Mouse (Mus musculus): ENCODE data around the gene Bckdhb. TPM values are rescaled to one million over a fixed set of nuclear protein-coding genes. Genes with fewer than 3 reads are reported as not detected.

The Bckdhb gene
- polyA plus RNA-seq, 1 experiment from 2014 or later = 64.5 TPM

DNA sequence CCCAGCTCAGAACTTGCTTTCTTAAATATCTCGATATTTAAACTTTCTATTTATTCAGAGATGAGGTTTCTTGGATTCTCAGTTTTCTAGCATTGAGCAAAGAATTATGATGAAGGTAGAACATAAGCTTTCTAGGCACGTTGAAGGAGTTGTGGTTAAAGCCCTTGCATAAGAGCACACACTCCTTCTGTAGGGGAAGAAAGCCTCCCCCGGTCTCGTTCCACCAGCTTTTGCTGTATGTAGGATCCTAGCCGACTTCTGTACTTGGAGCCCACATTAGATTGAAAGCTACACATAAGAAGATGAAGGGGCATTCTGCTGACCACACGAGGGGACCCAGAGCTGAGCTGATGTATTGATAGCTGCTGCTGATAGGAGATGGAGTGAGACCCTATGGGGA lies 106.5 kb downstream of the Bckdhb start:
- H3K4me1 ChIP-seq (replicated peaks) = peaks cover 9% of the 10 kb centered on the region
- ATAC-seq (replicated peaks; ENCODE audit: insufficient number of reproducible peaks, insufficient read depth, low FRiP score, low read depth) = no peak
- H3K27me3 ChIP-seq = no peaks in the 10 kb centered on the region
- WGBS = 79% methylated on average over 6 of the region's 6 CpGs
- H3K9ac ChIP-seq = no peak overlapping the region
- no peaks in the 10 kb centered on the region for H3K9me3 ChIP-seq (replicated peaks)
- H3K4me3 ChIP-seq = no peak overlapping the region
- no peak overlapping the region for H3K4me2 ChIP-seq
- no peak overlapping the region for H3K27ac ChIP-seq
- H3K36me3 ChIP-seq = no peaks in the 10 kb centered on the region

DNA sequence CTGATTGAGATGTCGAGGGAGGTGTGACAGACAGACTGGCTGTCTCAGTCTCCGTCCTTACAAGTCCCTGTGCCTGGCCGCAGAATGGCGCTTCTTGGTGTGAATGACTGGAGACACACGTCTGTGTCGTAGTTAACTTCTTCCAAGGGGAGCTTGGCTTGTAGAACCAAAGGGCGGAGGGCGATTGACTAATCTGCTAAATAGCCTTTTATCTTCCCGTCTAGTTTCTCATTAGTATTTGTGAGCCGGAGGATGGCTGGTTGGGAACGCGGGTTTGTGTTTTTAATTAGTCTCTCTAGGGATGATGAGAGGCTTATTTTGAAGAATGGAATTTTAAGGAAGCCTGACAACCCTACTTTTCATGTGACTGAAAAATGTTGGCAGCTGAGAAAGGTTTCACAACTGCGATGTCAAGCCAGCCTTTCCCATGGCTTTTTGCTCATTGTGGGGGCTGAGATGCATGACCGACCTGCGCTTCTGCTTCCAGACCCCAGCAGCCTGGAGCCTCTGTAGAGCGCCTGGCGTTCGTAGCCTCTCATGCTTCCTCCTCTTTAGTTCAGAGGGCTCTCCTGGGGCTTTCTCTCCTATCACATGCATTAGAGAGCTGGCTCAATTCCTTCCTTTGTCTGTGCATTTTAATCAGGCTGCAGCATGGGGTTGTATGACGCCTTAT lies 107.9 kb downstream of the Bckdhb start:
- WGBS = 27% methylated on average over 19 of the region's 19 CpGs
- Histone ChIP-seq H3K9me3 (replicated peaks) (no peaks in the 10 kb centered on the region), H3K9ac (no peak overlapping the region), H3K4me3 (no peak overlapping the region; the same call in 1 of the 2 replicates), H3K27me3 (no peaks in the 10 kb centered on the region), H3K36me3 (no peaks in the 10 kb centered on the region), H3K4me2 (peak overlapping the region; percentile 46), H3K4me1 (replicated peaks) (peaks cover 9% of the 10 kb centered on the region), H3K27ac (peak overlapping the region; percentile 38)
- ATAC-seq (replicated peaks; ENCODE audit: insufficient number of reproducible peaks, insufficient read depth, low FRiP score, low read depth) = peak; percentile 72

DNA sequence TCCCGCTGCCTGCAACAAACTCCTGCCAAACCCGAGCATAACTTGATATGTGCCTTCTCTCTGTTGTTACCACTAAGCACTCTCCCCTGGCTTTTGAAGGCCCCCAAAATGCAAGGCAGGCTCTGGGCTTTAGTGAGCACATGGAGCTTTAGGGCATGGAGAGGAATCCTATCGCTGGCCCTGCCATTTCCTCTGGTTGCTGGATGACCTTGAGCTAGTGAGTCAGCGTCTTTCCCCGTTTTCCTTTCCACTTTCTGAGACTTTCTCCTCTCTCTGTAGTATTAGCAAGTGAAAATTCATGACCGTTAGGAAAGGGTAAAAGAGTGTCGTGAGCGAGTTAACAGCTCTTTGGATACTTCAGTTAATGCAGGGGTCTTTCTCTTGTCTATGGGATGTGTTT lies 111.1 kb downstream of the Bckdhb start:
- Histone ChIP-seq H3K4me1 (replicated peaks) (peaks cover 9% of the 10 kb centered on the region), H3K9me3 (replicated peaks) (no peaks in the 10 kb centered on the region), H3K4me3 (no peak overlapping the region), H3K27me3 (no peaks in the 10 kb centered on the region), H3K4me2 (no peak overlapping the region), H3K27ac (no peak overlapping the region), H3K9ac (no peak overlapping the region), H3K36me3 (no peaks in the 10 kb centered on the region)
- ATAC-seq (replicated peaks; ENCODE audit: insufficient number of reproducible peaks, insufficient read depth, low FRiP score, low read depth) = no peak
- 77% methylated on average over 8 of the region's 8 CpGs for WGBS

DNA sequence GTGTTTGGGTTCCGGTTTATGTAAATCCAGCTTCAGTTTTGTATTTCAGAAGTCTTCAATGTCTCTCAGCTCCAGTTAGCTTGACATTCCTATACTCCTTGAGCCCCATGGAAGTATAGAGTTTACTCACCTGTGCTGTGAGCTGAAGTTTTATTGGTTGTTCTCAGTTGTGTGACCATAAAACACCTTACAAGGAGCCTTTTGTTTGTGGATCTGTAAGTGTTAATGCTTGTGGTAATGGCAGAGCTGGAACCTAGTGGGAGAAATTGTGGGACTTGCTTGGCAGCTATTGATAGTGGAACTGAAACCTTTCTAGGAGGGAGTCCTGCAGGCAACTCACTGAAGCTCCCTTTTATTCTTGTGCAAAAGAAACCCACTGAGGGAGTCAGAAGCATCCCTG lies 112.3 kb downstream of the Bckdhb start:
- no peak overlapping the region for H3K4me3 ChIP-seq
- H3K9ac ChIP-seq = no peak overlapping the region
- H3K27ac ChIP-seq = no peak overlapping the region
- ATAC-seq (replicated peaks; ENCODE audit: insufficient number of reproducible peaks, insufficient read depth, low FRiP score, low read depth) = no peak
- 85% methylated on average over 1 of the region's 1 CpGs for WGBS
- H3K4me2 ChIP-seq = no peak overlapping the region
- peaks cover 13% of the 10 kb centered on the region for H3K4me1 ChIP-seq (replicated peaks)
- no peaks in the 10 kb centered on the region for H3K36me3 ChIP-seq
- no peaks in the 10 kb centered on the region for H3K27me3 ChIP-seq
- H3K9me3 ChIP-seq (replicated peaks) = no peaks in the 10 kb centered on the region

DNA sequence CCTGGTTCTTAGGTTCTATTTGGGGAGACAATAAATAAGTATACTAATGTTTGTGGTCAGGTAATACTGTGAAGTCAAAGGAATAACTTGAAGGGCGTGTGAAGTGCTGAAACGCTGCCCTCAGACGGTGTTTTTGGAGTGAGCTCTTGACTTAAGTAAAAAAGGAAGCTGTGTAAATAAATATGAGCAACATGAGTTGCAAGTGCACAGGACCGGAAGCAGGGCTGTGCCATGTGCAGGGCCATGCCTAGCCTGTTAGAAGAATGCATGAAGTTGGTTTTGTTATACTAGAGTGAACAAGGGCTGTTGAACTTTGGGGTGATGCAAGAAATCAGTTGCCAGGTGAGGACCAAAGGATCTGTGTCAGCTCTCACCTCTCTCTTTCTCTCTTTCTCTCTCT lies 114.0 kb downstream of the Bckdhb start:
- no peak overlapping the region for H3K9ac ChIP-seq
- ATAC-seq (replicated peaks; ENCODE audit: insufficient number of reproducible peaks, insufficient read depth, low FRiP score, low read depth) = no peak
- no peaks in the 10 kb centered on the region for H3K27me3 ChIP-seq
- peaks cover 4% of the 10 kb centered on the region for H3K4me1 ChIP-seq (replicated peaks)
- H3K9me3 ChIP-seq (replicated peaks) = no peaks in the 10 kb centered on the region
- H3K4me3 ChIP-seq = no peak overlapping the region
- no peak overlapping the region for H3K27ac ChIP-seq
- H3K36me3 ChIP-seq = no peaks in the 10 kb centered on the region
- 79% methylated on average over 4 of the region's 4 CpGs for WGBS
- H3K4me2 ChIP-seq = no peak overlapping the region

DNA sequence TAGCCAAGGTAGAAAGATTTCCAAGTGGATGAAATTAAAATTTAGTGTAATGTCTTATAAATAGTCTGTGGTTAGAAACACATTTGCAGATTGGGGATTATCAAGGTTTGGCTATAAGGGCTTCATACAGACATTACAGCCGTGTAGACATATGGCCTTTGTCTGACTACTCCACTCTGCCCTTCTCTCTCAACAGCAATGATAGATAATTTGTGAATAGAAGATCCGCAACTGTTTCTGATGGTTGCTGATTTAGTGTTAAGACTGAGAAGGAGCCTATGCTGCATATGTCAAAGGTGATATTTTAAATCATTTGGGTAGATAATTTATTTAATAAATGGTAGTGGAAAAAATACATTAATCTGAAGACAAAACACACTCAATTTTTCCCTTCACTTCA lies 115.4 kb downstream of the Bckdhb start:
- Histone ChIP-seq H3K4me3 (no peak overlapping the region), H3K27ac (no peak overlapping the region), H3K9me3 (replicated peaks) (no peaks in the 10 kb centered on the region), H3K36me3 (no peaks in the 10 kb centered on the region), H3K4me2 (no peak overlapping the region), H3K9ac (no peak overlapping the region), H3K27me3 (no peaks in the 10 kb centered on the region), H3K4me1 (replicated peaks) (peaks cover 4% of the 10 kb centered on the region)
- WGBS = 73% methylated on average over 2 of the region's 2 CpGs
- ATAC-seq (replicated peaks; ENCODE audit: insufficient number of reproducible peaks, insufficient read depth, low FRiP score, low read depth) = no peak

DNA sequence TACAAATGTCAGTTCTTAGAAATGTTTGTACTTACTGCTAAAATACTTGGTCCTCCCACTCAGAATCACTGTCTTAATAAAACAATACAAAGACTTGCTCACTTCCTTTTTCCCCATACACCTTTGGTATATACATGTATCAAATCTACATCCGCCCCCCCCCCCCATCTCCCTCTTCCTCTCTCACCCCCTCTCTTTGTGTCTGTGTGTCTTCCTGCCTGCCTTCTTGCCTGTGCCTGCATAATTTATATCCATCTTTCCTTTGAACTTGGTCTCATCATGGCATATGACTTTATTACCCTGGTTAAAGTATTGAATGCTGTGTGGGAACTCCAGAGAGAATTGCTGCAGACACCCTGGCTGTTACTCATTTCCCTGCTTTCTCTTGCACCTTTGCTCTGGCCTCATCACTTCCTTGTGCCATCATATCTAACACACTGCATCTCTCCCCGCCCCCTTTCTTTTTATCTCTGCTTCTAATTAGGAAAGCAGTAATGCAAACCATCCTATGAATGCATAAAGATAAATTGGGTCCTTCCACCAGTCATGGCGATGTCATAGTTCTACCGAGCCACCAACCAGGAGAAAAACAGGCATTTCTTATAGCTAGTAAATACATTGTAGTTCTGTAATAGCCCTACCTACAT lies 116.8 kb downstream of the Bckdhb start:
- WGBS = 64% methylated on average over 4 of the region's 4 CpGs
- no peak for ATAC-seq (replicated peaks; ENCODE audit: insufficient number of reproducible peaks, insufficient read depth, low FRiP score, low read depth)
- H3K4me1 ChIP-seq (replicated peaks) = peaks cover 11% of the 10 kb centered on the region
- no peaks in the 10 kb centered on the region for H3K27me3 ChIP-seq
- no peak overlapping the region for H3K9ac ChIP-seq
- no peak overlapping the region for H3K4me2 ChIP-seq
- no peak overlapping the region for H3K4me3 ChIP-seq
- no peaks in the 10 kb centered on the region for H3K36me3 ChIP-seq
- H3K27ac ChIP-seq = no peak overlapping the region
- no peaks in the 10 kb centered on the region for H3K9me3 ChIP-seq (replicated peaks)

DNA sequence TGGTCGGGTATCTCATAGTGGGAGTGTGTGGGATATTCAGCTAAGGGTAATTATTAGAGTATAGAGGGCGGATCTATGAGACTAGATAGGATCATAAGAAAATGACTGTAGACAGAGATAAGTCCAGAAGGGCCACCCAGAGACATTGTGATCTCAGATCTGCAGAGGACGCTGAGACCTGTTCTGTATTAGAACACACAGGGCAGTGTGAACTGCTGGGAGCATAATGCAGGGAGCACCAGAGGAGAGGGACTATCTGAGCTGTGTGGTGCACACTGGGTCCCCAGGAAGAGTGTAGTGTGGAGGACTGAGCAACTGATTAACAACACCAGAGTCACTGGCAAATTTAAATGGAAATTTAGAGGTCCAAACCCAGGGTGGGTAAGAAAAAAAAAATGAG lies 117.6 kb downstream of the Bckdhb start:
- Histone ChIP-seq H3K27me3 (no peaks in the 10 kb centered on the region), H3K4me2 (no peak overlapping the region), H3K4me1 (replicated peaks) (peaks cover 15% of the 10 kb centered on the region), H3K36me3 (no peaks in the 10 kb centered on the region), H3K4me3 (no peak overlapping the region), H3K9ac (no peak overlapping the region), H3K9me3 (replicated peaks) (no peaks in the 10 kb centered on the region), H3K27ac (no peak overlapping the region)
- ATAC-seq (replicated peaks; ENCODE audit: insufficient number of reproducible peaks, insufficient read depth, low FRiP score, low read depth) = no peak
- WGBS = 71% methylated on average over 3 of the region's 3 CpGs

DNA sequence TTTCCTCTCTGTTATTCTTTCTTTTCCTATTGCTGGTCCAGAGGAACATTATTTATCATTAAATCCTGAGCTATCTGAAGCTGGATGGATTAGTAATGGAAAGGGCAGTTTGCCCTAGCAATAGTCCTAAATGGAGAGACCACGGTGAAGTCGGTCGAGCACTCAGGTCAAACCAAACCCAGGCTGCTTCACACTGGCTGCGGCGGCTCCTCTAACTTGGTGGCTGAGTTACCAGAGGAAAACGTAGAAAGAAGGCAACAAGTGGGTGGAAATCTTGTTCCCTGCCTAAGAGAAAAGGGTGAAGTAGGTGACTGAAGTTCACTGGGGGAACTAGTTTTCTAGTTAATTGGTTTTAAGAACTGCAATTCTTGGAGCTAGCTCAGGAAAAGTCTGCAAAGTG lies 119.2 kb downstream of the Bckdhb start:
- H3K4me2 ChIP-seq = no peak overlapping the region
- 89% methylated on average over 6 of the region's 6 CpGs for WGBS
- H3K27ac ChIP-seq = no peak overlapping the region
- no peak overlapping the region for H3K4me3 ChIP-seq
- H3K27me3 ChIP-seq = no peaks in the 10 kb centered on the region
- H3K9ac ChIP-seq = no peak overlapping the region
- peaks cover 18% of the 10 kb centered on the region for H3K4me1 ChIP-seq (replicated peaks)
- no peaks in the 10 kb centered on the region for H3K36me3 ChIP-seq
- no peak for ATAC-seq (replicated peaks; ENCODE audit: insufficient number of reproducible peaks, insufficient read depth, low FRiP score, low read depth)
- H3K9me3 ChIP-seq (replicated peaks) = no peaks in the 10 kb centered on the region

DNA sequence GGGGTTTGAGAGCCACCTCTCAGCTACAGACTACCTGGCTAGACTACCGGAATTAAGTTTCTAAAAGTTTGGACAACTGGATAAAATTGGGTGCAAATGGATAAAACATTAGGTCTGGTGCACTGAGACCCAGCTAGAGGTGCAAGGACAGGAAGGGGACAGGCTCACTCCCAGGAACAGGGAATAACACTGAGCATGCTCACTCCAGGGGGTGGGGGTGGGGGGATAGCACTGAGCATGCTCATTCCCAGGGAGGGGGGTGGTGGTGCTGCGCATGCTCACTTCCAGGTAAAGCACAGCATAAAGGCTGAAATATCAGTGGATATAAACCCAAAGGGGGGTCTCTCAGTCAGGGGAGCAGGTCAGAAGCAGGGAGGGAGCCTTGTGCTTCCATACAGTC lies 120.7 kb downstream of the Bckdhb start:
- Histone ChIP-seq H3K36me3 (no peaks in the 10 kb centered on the region), H3K9me3 (replicated peaks) (no peaks in the 10 kb centered on the region), H3K4me1 (replicated peaks) (peaks cover 20% of the 10 kb centered on the region), H3K9ac (no peak overlapping the region), H3K4me2 (peak overlapping the region; percentile 42), H3K27ac (peak overlapping the region; percentile 60; the same call in 1 of the 2 replicates), H3K27me3 (no peaks in the 10 kb centered on the region), H3K4me3 (peak overlapping the region; percentile 32)
- 85% methylated on average over 2 of the region's 2 CpGs for WGBS
- ATAC-seq (replicated peaks; ENCODE audit: insufficient number of reproducible peaks, insufficient read depth, low FRiP score, low read depth) = peak; percentile 63; the same call in 1 of the 2 replicates

DNA sequence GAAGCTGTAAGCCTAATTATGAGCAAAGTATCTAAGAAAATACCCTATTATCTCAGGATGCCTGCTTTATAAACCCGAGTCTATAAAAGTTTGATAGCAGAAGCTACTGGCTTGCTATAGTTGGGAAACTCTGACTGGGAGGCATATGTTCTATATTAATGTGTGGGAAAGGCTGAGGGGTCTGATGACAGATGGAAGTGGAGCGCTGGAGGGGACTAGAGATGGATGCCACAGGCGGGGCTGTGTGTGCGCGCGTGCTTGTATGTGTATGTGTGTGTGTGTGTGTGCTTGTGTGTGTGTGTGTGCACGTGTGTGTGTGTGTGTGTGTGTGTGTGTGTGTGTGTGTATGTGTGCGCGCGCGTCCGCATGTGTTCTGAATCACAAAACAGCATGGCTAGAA lies 121.4 kb downstream of the Bckdhb start:
- H3K4me1 ChIP-seq (replicated peaks) = peaks cover 20% of the 10 kb centered on the region
- no peak overlapping the region for H3K4me3 ChIP-seq
- no peak overlapping the region for H3K9ac ChIP-seq
- H3K9me3 ChIP-seq (replicated peaks) = no peaks in the 10 kb centered on the region
- peak; percentile 54; the same call in 1 of the 2 replicates for ATAC-seq (replicated peaks; ENCODE audit: insufficient number of reproducible peaks, insufficient read depth, low FRiP score, low read depth)
- H3K4me2 ChIP-seq = 0 out of 2 replicates have a peak overlapping the region, but pooled peaks have one; percentile 42
- H3K27me3 ChIP-seq = no peaks in the 10 kb centered on the region
- WGBS = 60% methylated on average over 11 of the region's 12 CpGs
- peak overlapping the region; percentile 60; the same call in 1 of the 2 replicates for H3K27ac ChIP-seq
- no peaks in the 10 kb centered on the region for H3K36me3 ChIP-seq

DNA sequence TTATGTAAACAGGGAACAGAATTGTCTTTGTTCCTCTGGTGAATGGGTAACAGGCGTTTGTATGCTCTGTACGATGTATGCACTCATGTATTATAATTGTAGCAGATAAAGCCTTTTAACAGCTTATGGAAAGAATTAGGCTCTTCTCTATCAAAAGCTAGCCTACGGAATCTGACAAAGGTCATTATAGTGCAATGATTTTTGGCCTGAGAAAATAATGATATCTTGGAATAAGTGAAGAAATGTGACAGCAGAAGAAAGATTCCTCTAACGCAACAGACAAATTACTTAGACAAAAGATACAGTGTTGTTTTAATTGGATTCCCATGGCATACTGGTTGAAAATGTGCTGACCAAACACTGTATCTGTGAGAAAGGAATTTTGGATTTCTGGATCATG lies 122.0 kb downstream of the Bckdhb start:
- ATAC-seq (replicated peaks; ENCODE audit: insufficient number of reproducible peaks, insufficient read depth, low FRiP score, low read depth) = no peak

More for the DNA sequence above, 122.0 kb downstream of the Bckdhb start:
- Histone ChIP-seq H3K27ac (0 out of 2 replicates have a peak overlapping the region, but pooled peaks have one; percentile 23), H3K9me3 (replicated peaks) (no peaks in the 10 kb centered on the region), H3K4me1 (replicated peaks) (peaks cover 17% of the 10 kb centered on the region), H3K4me3 (no peak overlapping the region), H3K9ac (no peak overlapping the region), H3K27me3 (no peaks in the 10 kb centered on the region), H3K36me3 (no peaks in the 10 kb centered on the region), H3K4me2 (no peak overlapping the region)
- 55% methylated on average over 4 of the region's 4 CpGs for WGBS
